Mouse (Mus musculus) embryo, embryonic 11 days (tissue): ENCODE measurements around the gene 1600012H06Rik.
"Not testable (repeated sequence)": the region's sequence is repeated elsewhere in the genome, so short reads cannot be mapped to it uniquely, and the experiment has no call there.

Experiments used
- DNase-seq: peaks from one replicate; pipeline ENCODE4 v3.0.0-alpha.2; 2015

1600012H06Rik gene

DNA sequence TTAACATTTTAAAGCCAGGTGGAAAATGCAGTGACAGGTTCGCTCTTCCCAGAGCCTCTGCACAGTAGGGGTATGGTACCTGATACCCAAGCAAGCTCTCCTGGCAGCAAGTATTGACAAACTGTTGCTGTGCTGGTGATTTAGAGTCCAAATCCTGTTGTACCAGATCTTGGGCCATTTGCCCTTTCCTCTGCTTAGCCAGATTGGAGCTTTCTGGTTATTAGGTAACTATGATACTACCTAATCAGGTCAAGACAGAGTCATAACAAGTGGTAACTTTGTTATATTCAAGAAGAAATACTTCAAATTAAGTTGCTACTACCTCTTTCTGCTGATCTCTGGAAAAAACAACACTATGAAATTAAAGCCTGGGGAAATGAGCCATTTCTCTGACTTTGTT is 1.6 kb downstream of the 1600012H06Rik start:
- no peak for DNase-seq

GRCm38 (mm10) chr17:14949161-14949827 is 6.3 kb downstream of the 1600012H06Rik start:
- DNase-seq: no peak

DNA sequence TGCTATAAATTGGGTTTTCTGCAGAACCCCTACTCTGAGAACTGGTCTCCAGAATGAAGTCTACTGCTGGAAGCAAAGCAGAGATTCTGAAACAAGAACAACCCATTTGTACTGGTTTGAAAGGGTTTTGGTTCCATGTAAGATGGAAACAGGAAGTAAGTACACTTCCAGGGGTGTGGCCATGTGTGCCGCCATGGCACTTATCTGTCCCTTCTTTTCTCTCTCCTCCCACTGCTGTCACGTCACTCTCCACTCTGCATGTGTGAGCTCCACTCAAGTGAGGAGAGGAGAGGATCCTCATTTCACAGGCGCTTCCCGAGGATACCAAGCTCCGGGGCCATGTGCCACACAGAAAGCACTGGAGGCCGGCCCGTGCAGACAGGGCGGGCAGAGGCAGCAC is 10.5 kb downstream of the 1600012H06Rik start:
- DNase-seq: no peak

DNA sequence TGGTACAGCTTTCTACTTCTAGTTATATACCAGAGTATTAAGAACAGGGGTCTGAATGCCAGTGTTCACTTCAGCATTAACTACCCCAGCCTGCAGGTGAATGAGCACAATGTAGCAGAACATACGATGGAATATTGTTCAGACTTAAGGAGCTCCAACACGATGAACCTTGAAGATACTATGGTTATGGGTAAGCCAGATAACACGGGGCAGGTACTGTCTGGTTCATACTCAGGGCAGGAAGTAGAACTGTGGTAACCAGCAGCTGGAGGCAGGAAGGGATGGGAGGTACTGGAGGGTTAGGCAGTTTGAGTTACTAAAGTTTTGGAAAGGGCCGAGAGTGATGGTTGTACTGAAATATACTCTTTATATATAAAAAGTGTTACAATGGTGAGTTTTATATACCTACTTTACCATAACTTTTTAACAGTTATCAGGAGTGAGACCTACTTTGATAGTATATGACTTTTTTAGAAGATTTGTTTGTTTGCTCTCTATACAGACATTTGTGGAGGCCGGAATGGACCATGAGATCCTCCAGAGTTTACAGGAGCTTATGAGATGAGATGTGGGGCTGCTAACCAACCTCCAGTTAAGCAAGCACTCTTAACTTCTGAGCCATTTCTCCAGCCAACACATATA is 15.8 kb downstream of the 1600012H06Rik start:
- no peak for DNase-seq

- DNase-seq: peak; percentile 4
These were observed 17.0 kb downstream of the 1600012H06Rik start for GRCm38 (mm10) chr17:14959979-14960378.

GRCm38 (mm10) chr17:14960520-14960919 is 17.5 kb downstream of the 1600012H06Rik start:
- DNase-seq: peak; percentile 34

DNA sequence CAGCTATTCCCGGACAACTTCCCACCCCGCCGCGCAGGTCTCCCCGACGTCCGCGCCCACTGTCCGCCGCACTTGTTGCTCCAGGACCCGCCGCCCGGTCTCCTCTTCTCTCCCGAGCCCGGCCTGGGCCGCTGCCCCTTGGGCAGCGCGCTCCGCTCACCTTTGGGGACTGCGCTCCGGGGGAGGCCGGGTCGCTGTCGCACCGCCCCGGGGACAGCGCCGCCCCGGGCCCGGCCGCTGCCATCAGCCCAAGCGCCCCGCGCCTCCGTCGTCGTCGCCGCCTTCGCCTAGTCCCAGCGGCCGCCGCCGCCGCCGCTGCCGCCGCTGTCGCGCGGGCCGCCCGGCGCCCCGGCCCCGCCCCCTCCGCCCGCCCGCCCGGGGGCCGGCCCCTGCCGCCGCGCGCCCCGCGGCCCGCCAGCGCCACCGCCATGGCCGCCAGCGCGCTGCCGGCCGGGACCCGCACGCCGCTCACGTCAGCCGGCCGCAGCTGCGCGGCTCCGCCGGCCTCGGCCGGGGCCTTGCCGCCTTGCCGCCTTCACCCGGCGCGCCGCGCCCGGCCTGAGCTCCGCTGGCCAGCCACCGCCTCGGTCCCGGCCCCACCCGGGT is 18.1 kb downstream of the 1600012H06Rik start, which contains the start of gene Phf10:
TSS of gene Phf10 (minus strand) at position 323 of the 606 bp plus-strand sequence.
- peak; percentile 53 for DNase-seq

DNA sequence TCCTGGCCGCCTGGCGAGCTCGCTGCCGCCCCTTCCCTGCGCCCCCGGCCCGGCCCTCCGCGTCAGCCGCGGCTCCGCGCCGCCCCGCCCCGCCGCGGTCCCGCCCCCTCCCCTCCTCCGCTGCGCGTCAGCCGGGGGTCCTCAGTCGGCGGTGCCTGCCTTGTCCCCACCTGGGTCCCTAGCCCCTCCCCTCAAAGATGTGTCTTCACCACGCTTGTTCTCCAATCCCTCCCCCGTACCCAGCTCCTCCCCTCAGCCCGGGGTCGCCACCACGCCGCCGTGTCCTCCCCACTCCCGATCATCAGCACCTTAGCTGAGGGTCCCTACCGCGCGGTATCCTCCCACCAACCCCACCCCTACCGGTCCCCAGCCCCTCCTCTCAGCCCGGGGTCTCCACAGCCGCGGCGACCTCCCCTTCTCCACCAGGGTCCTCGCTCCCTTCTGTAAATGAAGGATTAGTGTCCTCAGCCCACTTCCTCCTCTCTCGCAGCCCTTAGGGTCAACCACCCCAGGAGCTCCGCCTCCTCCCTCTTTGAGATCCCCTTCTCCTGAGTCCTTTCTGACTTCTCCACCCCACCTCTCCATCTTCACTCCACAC is 18.7 kb downstream of the 1600012H06Rik start:
- not testable (repeated sequence) for DNase-seq

DNA sequence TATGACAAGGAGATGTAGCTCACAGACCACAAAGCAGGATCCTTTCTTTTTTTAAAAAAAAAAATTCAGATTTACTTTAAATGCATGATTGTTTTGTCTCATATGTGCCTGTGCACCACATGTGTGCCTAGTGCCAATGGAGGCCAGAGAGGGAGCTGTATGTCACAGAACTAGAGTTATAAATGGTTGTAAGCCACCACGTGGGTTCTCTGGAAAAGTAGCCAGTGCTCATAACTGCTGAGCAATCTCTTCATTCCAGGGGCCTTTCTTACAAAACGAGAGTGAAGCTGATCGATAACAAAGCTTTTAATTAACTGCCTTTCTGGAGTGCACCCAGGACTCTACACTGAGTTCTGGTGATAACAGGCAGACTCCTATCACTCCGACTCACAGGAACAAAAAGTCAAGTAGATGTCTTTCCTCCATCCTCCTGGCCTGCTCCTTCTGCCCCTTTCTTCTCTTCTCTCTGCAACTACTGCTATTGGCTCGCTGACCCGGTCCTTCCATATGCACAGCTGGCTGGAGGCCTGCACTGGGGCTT is 25.5 kb downstream of the 1600012H06Rik start:
- not testable (repeated sequence) for DNase-seq

DNA sequence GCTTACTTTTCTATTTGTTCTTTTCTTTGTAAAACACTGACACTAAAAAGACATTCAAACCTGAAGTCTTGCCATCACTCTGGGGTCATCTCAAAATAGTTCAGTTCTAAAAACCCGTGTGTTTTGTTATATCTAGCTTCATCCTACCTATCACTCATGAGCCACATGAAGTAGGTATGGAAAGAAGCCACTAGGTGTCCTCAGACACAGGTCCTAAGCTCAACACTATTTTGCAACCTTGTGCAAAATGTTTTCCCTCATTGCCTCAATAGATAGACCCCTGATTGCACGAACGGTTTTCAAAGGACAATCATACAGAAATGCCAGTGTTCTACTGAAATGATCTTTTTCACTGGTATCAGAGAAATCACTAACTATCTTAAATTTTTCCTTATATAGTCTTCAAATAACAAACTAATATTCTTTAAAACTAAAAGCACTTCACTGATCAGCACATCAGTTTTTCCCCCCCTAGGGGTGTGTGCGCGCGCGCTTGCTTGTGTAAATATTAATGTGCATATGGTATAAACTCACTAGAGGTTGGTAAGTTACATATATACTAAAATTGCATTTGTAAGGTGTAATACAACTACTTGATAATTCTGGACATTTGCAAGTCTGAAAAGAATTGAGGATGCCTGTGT is 34.9 kb downstream of the 1600012H06Rik start:
- DNase-seq: not testable (repeated sequence)

DNA sequence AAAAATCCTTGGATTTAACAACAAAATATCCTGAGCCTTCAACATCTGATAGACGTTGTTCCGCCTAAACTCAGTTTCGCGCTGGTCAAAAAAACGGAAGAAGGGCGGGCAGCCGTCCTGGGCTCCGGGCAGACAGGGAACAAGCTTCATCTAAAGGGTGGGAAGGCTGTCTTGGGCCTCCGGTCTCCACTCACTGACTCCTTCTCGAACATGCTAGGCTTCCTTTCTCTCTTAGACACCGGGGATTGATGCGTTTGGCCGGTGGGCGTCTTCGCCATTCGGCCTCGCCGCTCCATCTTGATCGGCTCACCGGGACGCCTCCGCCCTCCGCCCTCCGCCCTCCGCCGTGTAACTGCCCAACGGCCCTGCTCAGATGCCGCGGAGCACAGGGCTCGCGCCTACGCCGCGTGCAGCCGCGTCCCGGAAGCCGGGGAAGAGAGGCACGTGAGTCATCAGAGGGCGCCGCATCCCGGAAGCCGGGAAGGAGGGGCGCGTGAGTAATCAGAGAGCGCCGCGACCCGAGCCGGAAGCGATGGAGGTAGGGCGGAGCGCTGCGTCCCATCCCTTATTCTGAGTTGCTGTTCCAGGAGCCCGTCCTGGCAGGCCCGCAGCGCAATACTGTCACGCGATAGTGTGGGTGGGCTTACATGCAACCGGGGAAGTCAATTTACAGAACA is 35.5 kb downstream of the 1600012H06Rik start, which contains the start of the genes 9030025P20Rik and Gm3417:
TSS of gene 9030025P20Rik (plus strand) at position 107 of the 677 bp plus-strand sequence.
TSS of gene Gm3417 (minus strand) at position 429 of the 677 bp plus-strand sequence.
- not testable (repeated sequence) for DNase-seq

DNA sequence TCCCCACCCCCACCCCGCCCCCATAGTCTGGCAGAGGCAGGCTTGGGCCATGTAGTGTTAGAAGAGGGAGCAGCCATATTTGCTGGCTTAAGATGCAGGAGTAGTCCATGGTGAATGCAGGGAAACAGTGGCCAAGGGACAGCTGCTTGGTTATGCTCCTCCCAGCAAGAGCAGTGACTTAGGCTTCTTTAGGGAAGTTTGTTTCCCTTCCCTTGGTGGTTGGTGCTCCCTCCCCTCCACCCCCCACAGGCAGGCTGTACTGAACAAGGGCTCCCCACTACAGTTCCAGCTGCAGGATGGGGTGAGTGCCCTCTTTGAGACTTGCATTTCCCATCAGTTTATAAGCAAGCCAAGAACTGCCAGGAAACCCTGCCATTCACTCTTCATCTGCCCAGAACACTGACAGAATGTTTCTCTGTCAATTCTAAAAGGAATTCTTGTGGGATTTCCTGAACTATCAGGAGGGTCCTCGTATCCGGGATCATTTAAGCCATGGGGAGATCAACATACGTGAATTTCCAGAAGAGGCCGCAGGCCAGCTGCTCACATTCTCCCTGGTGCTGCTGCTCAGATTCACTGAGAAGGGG is 47.2 kb downstream of the 1600012H06Rik start:
- DNase-seq: not testable (repeated sequence)

DNA sequence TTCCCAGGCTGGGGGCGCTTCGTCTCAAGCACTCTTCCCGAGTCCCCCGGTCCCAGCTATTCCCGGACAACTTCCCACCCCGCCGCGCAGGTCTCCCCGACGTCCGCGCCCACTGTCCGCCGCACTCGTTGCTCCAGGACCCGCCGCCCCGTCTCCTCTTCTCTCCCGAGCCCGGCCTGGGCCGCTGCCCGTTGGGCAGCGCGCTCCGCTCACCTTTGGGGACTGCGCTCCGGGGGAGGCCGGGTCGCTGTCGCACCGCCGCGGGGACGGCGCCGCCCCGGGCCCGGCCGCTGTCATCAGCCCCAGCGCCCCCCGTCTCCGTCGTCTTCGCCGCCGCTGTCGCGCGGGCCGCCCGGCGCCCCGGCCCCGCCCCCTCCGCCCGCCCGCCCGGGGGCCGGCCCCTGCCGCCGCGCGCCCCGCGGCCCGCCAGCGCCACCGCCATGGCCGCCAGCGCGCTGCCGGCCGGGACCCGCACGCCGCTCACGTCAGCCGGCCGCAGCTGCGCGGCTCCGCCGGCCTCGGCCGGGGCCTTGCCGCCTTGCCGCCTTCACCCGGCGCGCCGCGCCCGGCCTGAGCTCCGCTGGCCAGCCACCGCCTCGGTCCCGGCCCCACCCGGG is 49.6 kb downstream of the 1600012H06Rik start:
- DNase-seq: not testable (repeated sequence)

DNA sequence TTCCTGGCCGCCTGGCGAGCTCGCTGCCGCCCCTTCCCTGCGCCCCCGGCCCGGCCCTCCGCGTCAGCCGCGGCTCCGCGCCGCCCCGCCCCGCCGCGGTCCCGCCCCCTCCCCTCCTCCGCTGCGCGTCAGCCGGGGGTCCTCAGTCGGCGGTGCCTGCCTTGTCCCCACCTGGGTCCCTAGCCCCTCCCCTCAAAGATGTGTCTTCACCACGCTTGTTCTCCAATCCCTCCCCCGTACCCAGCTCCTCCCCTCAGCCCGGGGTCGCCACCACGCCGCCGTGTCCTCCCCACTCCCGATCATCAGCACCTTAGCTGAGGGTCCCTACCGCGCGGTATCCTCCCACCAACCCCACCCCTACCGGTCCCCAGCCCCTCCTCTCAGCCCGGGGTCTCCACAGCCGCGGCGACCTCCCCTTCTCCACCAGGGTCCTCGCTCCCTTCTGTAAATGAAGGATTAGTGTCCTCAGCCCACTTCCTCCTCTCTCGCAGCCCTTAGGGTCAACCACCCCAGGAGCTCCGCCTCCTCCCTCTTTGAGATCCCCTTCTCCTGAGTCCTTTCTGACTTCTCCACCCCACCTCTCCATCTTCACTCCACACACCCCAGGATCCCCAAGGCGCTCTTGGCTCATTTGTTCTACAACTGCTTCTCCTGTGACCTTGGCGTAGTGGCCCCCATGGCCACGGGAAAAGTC is 50.3 kb downstream of the 1600012H06Rik start:
- DNase-seq: not testable (repeated sequence)

- DNase-seq: not testable (repeated sequence)
These were observed 51.2 kb downstream of the 1600012H06Rik start for GRCm38 (mm10) chr17:14994140-14994539.

DNA sequence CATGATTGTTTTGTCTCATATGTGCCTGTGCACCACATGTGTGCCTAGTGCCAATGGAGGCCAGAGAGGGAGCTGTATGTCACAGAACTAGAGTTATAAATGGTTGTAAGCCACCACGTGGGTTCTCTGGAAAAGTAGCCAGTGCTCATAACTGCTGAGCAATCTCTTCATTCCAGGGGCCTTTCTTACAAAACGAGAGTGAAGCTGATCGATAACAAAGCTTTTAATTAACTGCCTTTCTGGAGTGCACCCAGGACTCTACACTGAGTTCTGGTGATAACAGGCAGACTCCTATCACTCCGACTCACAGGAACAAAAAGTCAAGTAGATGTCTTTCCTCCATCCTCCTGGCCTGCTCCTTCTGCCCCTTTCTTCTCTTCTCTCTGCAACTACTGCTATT is 57.1 kb downstream of the 1600012H06Rik start:
- not testable (repeated sequence) for DNase-seq

- DNase-seq: not testable (repeated sequence)
These were observed 66.1 kb downstream of the 1600012H06Rik start for GRCm38 (mm10) chr17:15009088-15009487.
